ENCODE assay signal across 15 mouse cellular contexts in genomic region chr11:35065959-35066414, GRCm38 (mm10). TPM values are rescaled to one million over a fixed set of nuclear protein-coding genes. Genes with fewer than 3 reads are reported as not detected.
A peak's percentile ranks its signal among the peaks of the same experiment; 100 is the strongest.
DNase-seq lines count a peak whose midpoint lies in the region; ATAC-seq and TF ChIP-seq lines count a peak whose summit lies in the region.
"Had no signal": no experiment of that assay in that cellular context is flagged by ENCODE, and none has a peak within 500 bp of the region (broad histone marks: within the 10 kb centered on the region; RNA-seq: fewer than 3 reads in every experiment).

No protein-coding gene starts in this region.

- H3K4me3 ChIP-seq in lung, adult 2 months (replicated peaks; ENCODE audit: extremely low read depth, low read depth, low read length), result no peak overlapping the region
- no peak overlapping the region for H3K4me3 ChIP-seq in heart, embryonic 10.5 days
- no peak overlapping the region for H3K4me3 ChIP-seq in myocyte
- H3K4me3 ChIP-seq in layer of hippocampus, adult 2 months, result no peak overlapping the region
- H3K4me3 ChIP-seq: embryonic facial prominence, embryonic 12.5 days; forebrain, embryonic 15.5 days; hindbrain, embryonic 15.5 days; liver, embryonic 13.5 days; midbrain, embryonic 13.5 days had no signal

- peak overlapping the region; percentile 42 for H3K4me2 ChIP-seq in myocyte (ENCODE audit: low read depth)
- H3K4me2 ChIP-seq: embryonic facial prominence, embryonic 12.5 days; forebrain, embryonic 15.5 days; hindbrain, embryonic 15.5 days; liver, embryonic 13.5 days; midbrain, embryonic 13.5 days had no signal

- peak; percentile 17 to 30 for DNase-seq in lung, adult 18-20 months
- no peak for DNase-seq in lung, adult 2 months
- peak; percentile 76 for DNase-seq in Patski (ENCODE audit: low read depth, low spot score)
- no peak for DNase-seq in heart, embryonic 10.5 days (ENCODE audit: low spot score)
- DNase-seq in right cerebral cortex, postnatal 14 days, result no peak
- DNase-seq in layer of hippocampus, adult 2 months (ENCODE audit: low spot score in 2 of 2), result no peak
- DNase-seq: cerebellum, adult 9-10 months; kidney, adult 2 months; liver, embryonic 13.5 days had no signal

- no peaks in the 10 kb centered on the region for H3K36me3 ChIP-seq in heart, embryonic 10.5 days
- no peaks in the 10 kb centered on the region for H3K36me3 ChIP-seq in myocyte (ENCODE audit: control insufficient read depth, insufficient read depth)
- H3K36me3 ChIP-seq: embryonic facial prominence, embryonic 12.5 days; forebrain, embryonic 15.5 days; hindbrain, embryonic 15.5 days; liver, embryonic 13.5 days; midbrain, embryonic 13.5 days had no signal

- 39% methylated on average over 4 of the region's 4 CpGs for WGBS in lung, adult 2 months
- WGBS in heart, embryonic 10.5 days, result 49% methylated on average over 4 of the region's 4 CpGs

- H3ac ChIP-seq in myocyte (ENCODE audit: control insufficient read depth, insufficient read length), result no peak overlapping the region

- H3K9me3 ChIP-seq in heart, embryonic 10.5 days, result no peaks in the 10 kb centered on the region
- H3K9me3 ChIP-seq: embryonic facial prominence, embryonic 12.5 days; forebrain, embryonic 15.5 days; hindbrain, embryonic 15.5 days; liver, embryonic 13.5 days; midbrain, embryonic 13.5 days had no signal

- H3K27ac ChIP-seq in heart, embryonic 10.5 days, result 0 out of 2 replicates have a peak overlapping the region, but pooled peaks have one; percentile 13
- H3K27ac ChIP-seq in layer of hippocampus, adult 2 months, result no peak overlapping the region
- H3K27ac ChIP-seq: embryonic facial prominence, embryonic 12.5 days; forebrain, embryonic 15.5 days; hindbrain, embryonic 15.5 days; liver, embryonic 13.5 days; midbrain, embryonic 13.5 days had no signal

- CTCF ChIA-PET in Patski (lab: Charles Lee), result interaction anchor here (1.0 to 1.6 kb wide), 3 partner anchors 10 to 17 kb away, joined by 3 to 4 read pairs (median 3); no protein-coding TSS in a partner anchor

- POLR2A ChIA-PET in Patski (lab: Charles Lee), result no interaction called here

- H3K27me3 ChIP-seq in Patski (no peaks in the 10 kb centered on the region), myocyte (ENCODE audit: control insufficient read depth, insufficient read depth, insufficient read length) (no peaks in the 10 kb centered on the region)
- 0 out of 2 replicates have a peak, but pooled peaks cover 6% of the 10 kb centered on the region for H3K27me3 ChIP-seq in heart, embryonic 10.5 days (ENCODE audit: insufficient read depth, poor library complexity, severe bottlenecking)
- H3K27me3 ChIP-seq: embryonic facial prominence, embryonic 12.5 days; forebrain, embryonic 15.5 days; hindbrain, embryonic 15.5 days; liver, embryonic 13.5 days; midbrain, embryonic 13.5 days had no signal

- TF ChIP-seq POLR2A in lung, adult 2 months (IDR thresholded peaks at IDR 0.05; ENCODE audit: borderline replicate concordance, extremely low read depth, low read depth, low read length), result no peak
- TF ChIP-seq POLR2A in myocyte (IDR thresholded peaks at IDR 0.05; ENCODE audit: insufficient read length, low read depth), result no peak

- TF ChIP-seq CTCF in lung, adult 2 months (IDR thresholded peaks at IDR 0.05; ENCODE audit: insufficient read depth, low read length), result no peak
- no peak for TF ChIP-seq CTCF in Patski (IDR thresholded peaks at IDR 0.05)
- TF ChIP-seq CTCF in layer of hippocampus, adult 2 months (conservative IDR thresholded peaks at IDR 0.05), result no peak

- in situ Hi-C loops in Patski (cut with MboI; ENCODE audit: low pct_unique_long_range_greater_than_20kb), result no loop called here

- ATAC-seq in Patski, result peak; percentile 99
- ATAC-seq: activated CD4-positive, CD25-positive, alpha-beta regulatory T cell, adult 4 months; forebrain, embryonic 15.5 days; midbrain, embryonic 13.5 days had no signal

- H3K79me2 ChIP-seq in myocyte (ENCODE audit: control insufficient read depth, insufficient read depth), result no peaks in the 10 kb centered on the region

- peaks cover under 1% of the 10 kb centered on the region; the same call in 1 of the 2 replicates for H3K4me1 ChIP-seq in lung, adult 2 months (ENCODE audit: control insufficient read depth, insufficient read depth, low read length)
- peaks cover 11% of the 10 kb centered on the region; the same call in 1 of the 2 replicates for H3K4me1 ChIP-seq in heart, embryonic 10.5 days
- H3K4me1 ChIP-seq: forebrain, embryonic 15.5 days; hindbrain, embryonic 15.5 days; liver, embryonic 13.5 days; midbrain, embryonic 13.5 days had no signal

TF ChIP-seq in myocyte, 11 proteins besides CTCF, POLR2A, EP300 and RAD21:
- TF ChIP-seq CEBPB (IDR thresholded peaks at IDR 0.05; ENCODE audit: insufficient read depth, poor library complexity, severe bottlenecking), result peak; percentile 70; the same call in 1 of the 2 replicates
- TF ChIP-seq USF1 (IDR thresholded peaks at IDR 0.05; ENCODE audit: low read depth), result no peak

RNA-seq across cellular contexts. Expression of gene Slit3, which starts 55.0 kb away (rescaled TPM):
- polyA plus RNA-seq in lung, adult 2 months (2012; rRNA removed), result 69.7 and 72.5 TPM in 2 replicates
- 0.03 TPM for polyA plus RNA-seq in Patski (2021)
- 11.3 and 22.2 TPM in 2 replicates for polyA plus RNA-seq in heart, embryonic 10.5 days (2016; fragmentation: Nextera tagmentation; extraction: Ambion mirVana)
- not detected for polyA plus RNA-seq in myocyte (2012; fragmentation: generic; extraction: Trizol)
- total RNA-seq in layer of hippocampus, adult 2 months (2021), result 100 to 1,000 TPM in 1 of 2 experiments, 10 to 100 TPM in 1; 98.9 to 106 TPM
- polyA plus RNA-seq: activated CD4-positive, CD25-positive, alpha-beta regulatory T cell, adult 4 months had no signal

Comparison
In these comparisons a context has a peak if more than half of its experiments do, and no peak if none do; other contexts are left out.
1. DNase-seq: peak in lung, adult 18-20 months (2 of 2) and Patski (single experiment); none in lung, adult 2 months (single experiment), heart, embryonic 10.5 days (single experiment), right cerebral cortex, postnatal 14 days (single experiment) and layer of hippocampus, adult 2 months (0 of 2).
2. RNA of gene Slit3, which starts 55.0 kb away (polyA plus RNA-seq): 69.7 to 72.5 TPM in lung, adult 2 months and 11.3 to 22.2 TPM in heart, embryonic 10.5 days; 0.03 TPM in Patski (single experiment) and not detected in myocyte (single experiment); every median in the first group is over 10 times any median in the second.